Mouse (Mus musculus): ENCODE data around the gene Rrm2.
"Not testable (repeated sequence)": the region's sequence is repeated elsewhere in the genome, so short reads cannot be mapped to it uniquely, and the experiment has no call there.

Rrm2 gene

DNA sequence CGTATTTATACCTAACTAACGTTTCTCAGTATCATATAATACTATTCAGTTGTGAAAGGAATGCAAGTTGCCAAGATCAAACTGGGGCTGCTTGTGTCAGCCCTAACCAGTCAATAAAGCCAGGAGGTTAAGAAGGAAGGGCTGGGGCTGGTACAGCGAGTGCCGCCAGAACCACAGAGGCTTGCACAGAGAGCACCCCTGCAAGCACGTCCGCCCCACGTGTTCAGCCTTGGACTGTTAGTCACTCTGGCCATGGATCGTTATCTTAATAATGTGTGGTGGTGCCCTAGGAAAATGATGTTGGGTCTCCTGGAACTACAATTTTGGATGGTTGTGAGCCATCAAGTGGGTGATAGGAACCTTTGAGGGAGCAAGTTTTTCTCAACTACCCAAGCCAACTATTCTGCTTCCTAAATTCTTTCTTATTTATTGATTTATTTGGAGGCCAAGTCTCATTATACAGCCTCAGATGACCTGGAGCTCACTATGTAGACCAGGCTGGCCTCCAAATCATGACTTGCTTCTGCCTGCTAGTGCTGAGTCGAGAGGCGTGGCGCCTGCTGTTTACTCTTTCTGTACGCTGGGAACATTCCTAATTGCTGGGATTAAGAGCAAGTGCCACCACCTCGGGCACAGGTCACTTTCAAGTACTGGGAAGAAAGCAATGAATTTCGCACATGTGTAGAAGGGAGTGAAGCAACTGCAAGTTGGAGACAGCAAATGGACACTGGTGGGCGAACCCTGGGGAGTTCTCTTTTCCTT, 2.4 kb upstream of the Rrm2 start:
- DNase-seq, result peak in 1 of 2 experiments; percentile 78

DNA sequence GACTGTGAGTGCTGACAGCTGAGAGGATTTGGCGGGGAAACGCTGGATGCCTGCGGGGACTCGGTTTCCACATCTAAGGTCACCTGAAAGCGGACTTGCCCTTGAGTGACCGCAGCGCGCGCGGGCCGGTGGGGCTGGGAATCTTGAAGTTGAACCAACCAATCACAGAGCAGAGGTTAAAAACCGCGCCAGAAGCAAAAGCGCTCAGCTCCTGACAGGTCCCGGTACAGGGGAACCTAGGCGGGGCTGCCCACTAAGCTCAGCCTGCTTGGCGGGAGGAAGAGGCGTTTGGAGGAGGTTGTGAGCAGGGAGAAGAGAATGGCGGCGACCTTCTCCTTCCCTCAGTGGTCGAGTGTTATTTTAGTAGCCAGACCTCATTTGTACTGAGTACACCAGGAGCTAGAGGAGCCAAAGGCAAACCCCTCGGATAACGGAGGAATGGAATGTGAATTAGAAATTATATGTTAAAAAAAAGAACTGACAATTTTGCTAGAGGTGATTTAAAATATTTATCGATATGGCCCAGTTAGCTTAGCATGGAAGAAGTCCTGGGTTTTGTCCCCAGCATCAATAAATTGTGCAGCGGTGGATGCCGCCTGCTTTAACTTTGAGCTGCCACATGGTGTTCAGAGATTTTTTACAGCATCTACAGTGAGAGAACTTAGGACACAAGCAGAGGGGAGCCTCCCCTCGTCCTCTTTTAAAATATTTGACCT, 1.1 kb upstream of the Rrm2 start:
- peak; percentile 64 to 87 for DNase-seq

DNA sequence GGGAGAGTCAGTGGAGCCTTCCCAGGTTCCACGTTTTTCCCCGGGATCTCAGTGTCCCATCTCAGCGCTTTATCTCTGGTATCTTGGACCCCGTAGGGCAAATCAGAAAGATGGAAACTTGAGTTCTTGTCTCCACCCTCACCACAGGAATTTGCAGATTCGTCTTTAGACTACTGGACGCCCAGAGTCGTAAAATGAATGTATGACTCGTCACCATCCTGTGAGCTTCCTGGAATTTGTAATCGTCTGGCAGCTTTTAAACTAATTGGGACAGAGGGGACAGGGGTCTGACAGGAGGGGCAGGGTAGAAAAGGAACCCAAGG, 600 bp upstream of the Rrm2 start:
- DNase-seq, result no peak

DNA sequence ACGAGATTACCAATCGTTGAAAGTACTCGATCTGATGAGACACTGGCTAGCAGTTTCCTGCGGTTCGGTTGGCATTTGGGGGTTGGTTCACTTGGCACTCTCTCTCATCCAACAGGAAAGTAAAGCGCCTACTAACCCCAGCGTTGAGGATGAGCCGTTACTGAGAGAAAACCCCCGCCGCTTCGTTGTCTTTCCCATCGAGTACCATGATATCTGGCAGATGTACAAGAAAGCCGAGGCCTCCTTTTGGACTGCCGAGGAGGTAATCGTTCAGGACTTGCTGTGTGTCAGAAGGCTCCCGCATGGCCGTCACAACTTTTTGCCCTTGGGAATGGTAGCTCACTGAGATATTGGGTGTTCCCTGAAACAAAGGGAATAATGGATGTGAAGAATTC, 780 bp downstream of the Rrm2 start:
- no peak for DNase-seq

DNA sequence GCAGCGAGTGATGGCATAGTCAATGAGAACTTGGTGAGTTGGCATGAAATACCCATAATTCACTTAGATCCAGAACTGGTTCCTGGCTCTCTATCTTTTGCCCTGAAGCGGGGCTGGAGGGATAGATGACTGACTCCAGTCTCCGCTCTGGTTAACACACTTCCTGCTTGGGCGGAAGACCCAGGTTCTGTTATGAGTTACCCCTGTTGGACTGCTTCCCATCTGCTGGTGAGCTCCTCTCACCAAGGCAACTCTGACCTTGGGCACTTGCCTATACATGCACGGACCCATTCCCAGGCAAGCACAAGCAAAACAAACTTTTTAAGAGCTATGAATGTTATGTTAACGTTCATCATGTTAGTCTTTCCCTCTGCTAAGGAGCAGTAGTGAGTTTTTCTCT, 1.4 kb downstream of the Rrm2 start:
- peak in 1 of 2 experiments; percentile 52 for DNase-seq

DNA sequence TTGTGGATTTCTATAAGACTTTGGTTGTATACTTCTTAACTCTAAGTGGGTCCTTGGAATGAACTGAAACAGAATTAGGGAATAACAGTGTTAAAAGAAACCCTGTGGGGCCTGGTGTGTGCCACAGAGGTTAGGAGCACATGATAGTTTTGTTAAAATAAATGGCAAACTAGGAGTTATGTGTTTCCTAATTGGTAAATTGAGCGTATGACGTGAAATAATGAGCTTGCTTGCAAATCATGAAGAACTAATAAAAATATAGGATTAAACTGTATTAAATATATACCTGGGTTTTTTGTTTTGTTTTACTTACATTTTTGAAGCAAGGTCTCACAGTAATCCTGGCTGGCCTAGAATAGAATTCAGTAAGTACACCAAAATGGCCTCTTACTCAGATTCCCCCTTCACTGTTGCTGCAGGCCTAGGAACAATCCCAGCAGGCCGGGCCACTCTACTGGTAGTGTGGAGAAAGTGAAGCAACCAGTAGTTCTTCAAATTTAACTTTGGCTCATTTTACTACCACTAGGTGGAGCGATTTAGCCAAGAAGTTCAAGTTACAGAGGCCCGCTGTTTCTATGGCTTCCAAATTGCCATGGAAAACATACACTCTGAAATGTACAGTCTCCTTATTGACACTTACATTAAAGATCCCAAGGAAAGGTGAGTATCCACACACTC, 1.9 kb downstream of the Rrm2 start:
- DNase-seq, result peak; percentile 58 to 68

DNA sequence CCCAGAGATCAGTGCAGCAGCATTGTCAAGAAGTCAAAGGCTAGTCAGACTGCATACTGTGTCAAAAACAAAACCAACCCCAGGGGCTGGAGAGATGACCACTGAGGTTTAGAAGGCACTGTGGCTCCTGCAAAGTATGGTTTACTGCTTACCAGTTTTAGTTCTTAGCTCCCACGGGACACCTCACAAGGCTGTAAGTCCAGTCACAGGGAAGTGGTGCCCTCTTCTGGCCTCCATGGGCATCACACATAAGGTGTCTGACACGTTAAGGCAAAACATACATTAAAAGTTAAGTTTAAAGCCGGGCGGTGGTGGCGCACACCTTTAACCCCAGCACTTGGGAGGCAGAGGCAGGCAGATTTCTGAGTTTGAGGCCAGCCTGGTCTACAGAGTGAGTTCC, 2.6 kb downstream of the Rrm2 start:
- DNase-seq, result no peak

DNA sequence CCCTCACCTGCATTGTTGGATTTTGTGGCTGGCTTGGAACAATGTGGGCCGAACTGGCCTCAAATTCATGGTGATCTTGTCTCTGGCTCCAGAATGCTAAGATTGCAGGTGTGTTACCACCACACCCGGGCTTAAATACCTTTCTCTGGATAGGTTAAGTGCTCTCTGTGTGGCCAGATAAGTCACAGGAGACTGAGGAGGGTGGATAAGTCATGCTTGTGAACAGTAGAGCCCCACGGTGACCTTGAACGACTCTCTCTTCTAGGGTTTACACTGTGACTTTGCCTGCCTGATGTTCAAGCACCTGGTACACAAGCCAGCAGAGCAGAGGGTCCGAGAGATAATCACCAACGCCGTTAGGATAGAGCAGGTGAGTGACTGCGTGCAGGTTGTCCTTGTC, 4.4 kb downstream of the Rrm2 start:
- DNase-seq, result no peak

DNA sequence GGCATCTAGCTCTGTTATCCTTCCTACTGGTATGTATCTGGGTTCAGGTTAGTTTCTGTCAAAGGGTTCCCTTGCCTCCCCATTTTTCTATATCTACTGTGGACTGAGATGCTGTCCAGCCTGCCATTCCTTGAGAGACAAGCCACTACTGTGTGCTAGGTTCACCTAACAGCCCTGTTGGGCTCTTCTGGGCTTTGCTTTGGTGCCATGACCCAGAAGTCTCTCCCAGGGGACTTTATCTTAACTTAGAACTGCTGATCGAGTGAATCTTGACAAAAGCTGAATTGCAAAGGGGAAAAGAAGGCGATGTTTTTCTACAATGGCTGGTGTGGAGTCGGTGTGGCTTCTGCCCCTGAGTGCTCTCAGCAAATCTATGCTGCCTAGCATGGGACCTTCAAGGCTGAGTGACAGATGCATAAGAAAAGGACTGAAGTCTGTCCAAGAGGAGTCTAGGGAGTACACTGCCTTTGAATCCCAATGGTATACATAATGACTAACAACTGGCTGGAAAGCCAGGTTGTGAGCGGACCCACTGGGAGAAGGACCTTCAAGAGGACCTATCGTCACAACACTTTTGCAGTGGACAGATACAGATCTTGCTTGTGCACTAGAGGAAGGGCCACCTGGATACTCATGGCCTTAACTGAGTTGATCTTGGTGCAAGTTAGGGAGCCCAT, 6.7 kb downstream of the Rrm2 start:
- no peak for DNase-seq

DNA sequence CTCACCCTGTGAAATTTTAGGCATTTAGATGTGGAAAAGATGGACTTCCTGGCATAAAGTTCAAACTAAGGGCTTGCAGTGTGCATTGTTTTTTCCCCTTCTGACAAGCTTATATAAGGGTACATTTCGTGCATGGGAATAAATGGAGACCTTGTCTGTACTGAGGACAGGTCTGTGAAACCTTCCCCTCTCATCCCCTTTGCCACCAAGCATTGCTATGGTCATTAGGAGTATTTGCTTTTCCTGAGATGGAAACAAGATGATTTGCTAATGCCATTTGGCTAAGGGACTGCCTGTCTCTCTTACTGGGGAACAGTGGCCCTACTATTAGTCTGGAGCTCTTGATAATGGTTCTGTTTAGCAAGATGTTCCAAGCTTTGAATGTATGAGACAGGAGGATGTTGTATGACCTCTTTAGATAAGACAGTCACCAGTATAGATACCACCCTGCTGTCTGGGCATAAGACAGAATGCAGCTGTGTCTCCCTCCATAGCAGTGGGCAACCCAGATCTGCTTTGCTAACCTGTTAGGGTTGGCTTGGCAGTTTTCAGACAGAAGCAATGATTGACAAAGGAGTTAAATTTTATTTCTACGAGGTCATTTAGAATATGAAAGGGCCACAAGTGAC, 7.3 kb downstream of the Rrm2 start:
- no peak for DNase-seq

DNA sequence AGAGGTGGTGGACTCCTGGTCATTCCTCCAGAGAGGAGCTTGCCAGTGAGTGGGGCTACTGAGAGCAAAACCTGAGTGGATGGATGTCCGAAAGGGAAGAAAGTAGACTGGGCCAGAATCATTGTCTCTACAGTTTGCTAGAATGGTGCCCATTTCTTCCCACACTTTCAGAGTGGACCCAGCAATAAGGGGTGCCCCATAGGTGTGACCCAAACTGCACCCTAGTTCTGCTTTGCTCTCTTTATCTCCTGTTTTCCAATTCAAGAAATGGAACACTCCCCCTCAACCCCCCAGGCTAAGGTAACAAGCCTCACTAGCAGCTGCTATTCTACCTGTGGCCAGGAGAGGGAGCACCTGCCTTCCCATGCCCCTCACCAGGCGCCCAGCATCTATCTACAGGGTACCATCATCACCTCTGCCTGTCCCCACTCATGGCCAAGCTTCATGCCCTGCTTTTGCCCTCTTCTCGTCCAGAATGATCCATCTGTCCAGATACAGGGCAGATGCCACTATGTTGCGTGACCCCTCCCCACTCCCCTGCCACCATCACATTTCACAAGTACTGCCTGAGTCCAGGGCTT, 8.8 kb downstream of the Rrm2 start:
- DNase-seq, result peak; percentile 45 to 53

DNA sequence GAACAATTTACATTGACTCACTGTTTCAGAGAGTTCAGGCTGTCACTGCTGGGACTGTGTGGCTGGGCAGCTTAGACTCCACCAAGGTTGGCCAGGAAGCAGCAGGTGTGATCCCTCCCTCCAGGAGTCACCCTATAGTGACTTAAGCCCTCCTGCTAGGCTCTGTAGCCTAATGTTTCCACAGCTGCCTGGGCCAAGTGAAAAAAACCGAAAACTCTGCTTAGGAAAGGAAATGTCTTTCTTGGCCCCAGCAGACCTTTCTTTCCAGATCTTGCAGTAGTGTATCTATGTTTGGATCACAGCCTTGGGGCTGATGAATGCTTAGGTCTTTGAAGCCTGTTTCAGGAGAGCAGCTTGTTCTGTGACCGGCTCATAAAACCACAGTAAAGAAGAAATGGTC, 15.4 kb downstream of the Rrm2 start:
- DNase-seq, result no peak

DNA sequence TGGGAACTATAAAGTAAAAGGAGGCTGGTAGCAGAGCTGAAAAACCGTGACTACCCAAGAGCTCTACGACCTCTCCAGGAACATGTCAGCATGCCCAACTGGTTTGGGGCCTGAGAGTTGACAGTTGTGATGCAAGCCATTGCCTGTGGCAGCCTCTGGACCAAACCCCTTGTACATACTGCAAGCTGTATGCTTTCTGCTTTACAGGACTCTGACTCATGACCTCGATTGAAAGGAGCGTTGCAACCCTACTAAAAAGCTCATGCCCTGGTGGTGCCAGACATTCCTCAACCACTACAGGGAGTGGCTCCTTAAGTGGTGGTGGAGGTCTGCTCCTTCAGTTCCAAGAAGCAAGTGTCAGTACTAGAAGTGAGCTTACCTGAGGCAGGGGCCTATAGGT, 15.8 kb downstream of the Rrm2 start:
- DNase-seq, result no peak

DNA sequence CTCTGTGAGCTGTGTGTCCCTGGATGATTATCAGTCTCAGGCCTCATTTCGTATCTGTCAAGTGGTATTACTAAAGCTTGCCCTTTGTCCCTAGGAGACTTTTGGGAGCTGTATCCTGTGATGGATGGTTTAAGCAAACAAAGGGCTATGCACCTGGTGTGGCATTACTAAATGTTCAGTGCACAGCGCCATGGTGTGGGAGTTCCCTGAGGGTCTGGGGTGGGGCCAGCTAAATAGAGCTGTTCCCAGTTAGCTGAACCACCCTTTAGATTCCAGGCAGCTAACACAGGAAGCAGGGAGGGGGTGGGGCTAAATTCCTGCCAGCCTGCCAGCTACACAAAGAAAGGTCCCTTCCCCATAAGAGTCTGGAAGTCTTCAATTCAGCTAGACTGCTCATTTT, 16.3 kb downstream of the Rrm2 start:
- peak; percentile 24 to 44 for DNase-seq

DNA sequence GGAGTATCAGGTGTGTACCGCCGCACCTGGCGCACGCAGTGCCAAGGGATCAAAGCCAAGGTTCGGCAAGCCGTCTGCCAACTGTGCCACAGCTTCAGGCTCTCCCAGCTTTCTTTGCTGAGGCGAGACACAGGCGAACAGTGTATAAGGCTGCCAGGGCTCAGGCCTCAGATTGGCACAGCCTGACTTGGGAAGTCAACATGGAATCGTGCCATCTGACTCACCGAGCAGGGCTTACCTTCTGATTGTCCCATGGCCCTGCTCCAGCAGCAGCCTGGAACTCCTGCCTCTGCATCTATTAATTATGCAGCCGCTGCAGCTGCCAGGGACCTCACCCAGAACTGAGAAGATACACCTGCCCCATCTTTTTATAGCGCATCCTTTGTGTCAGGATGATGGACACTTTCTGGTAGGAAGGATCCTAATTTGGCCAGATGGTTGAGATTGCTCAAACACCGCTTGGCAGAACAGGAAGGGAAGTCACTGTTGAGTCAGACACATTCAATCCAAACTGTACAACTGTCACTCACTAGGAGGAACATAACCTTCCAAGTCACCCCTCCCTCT, 26.9 kb downstream of the Rrm2 start:
- DNase-seq, result peak; percentile 29 to 49

DNA sequence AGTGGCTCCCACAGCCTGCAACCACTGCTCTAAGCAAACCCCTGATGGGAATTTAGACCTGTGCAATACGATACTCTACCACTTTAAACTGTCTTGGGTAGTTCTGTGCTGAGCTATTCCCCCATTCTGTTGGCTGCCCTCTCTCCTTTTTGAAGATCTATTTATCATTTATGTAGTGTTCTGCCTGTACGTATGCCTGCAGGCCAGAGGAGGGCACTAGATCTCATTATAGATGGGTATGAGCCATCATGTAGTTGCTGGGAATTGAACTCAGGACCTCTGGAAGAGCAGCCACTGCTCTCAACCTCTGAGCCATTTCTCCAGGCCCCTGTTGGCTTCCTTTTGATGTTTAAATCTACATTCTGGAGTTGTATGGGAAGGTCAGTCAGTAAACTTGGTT, 28.9 kb downstream of the Rrm2 start:
- DNase-seq, result no peak

DNA sequence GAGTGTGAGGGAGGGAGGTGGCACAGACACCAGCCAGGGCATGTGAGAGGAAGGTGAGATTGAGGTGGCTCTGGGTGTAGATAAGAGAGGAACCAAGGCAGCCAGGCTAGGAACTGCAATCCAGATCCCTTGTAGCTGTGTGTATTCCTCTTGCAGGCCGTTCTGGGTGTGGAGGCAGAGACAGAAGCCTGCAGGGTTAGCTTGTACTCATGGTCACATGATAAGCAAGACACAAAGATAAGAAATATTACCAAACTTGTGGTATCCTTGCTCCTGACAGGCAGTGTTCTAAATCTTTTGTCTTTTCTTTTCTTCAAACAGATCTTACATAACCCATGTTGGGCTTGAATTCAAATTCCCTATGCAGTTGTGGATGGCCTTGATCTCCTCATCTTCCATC, 31.9 kb downstream of the Rrm2 start:
- DNase-seq, result no peak

DNA sequence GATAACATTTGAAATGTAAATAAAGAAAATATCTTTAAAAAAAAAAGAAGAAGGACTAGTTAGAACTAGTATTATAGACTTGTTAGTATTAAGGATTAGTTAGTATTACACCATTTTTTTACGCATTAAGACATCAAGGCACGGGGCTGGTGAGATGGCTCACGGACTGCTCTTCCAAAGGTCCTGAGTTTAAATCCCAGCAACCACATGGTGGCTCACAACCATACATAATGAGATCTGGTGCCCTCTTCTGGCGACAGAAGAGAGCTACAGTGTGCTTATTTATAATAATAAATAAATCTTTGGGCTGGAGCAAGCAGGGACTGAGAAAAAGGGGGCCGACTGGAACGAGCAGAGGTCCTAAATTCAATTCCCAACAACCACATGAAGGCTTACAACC, 33.5 kb downstream of the Rrm2 start:
- DNase-seq, result not testable (repeated sequence)

DNA sequence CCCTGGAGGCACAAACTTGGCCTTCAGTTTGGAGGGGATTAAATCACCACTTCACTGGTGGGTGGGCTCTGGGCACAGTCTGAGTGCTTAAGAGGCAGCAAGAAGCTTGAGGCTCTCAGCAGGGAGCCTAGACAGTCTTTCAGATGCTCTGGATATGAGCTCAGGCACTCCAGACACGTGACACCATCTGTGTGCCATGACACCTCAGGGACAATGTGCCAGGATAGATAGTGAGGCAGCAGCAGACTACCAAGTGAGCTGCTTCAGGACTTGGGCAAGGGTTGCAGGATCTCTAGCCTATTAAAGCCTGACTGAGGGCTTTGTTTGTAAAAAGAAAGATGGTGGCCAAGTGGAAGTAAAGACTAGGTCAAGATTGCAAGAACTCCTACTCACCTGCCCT, 36.3 kb downstream of the Rrm2 start:
- no peak for DNase-seq

DNA sequence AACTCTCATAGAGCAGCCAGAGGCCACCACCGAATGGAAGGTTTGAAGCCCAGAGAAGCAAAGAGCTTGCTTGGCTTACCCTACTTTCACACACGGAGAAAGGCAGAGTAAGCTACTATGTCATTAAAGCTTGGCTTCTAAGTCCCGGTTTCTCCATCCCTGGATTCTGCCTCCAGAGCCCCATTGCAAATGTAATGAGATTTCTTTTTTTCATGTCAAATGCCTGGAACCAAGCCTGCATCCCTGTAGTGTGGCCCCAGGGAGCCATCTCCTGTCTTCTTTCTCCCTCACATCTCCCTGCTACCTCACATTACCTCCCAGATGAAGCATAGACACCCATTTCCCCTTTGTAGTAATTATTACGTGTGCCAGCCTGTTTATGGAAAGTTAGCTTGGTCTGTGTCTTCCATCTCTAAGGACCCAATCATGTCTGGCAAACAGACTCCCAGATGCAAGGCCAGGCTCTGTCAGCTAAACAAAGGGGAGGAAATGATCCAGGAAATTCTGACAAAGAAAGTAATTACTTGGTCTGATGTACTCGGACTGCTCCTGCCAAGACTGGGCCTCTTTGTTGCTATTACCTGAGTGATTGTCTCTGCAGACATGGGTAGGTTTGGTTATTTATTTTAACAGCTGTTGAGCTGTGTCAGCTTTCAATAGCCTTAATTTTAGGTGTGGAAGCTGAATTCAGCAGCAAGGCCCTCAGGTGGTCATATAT, 38.7 kb downstream of the Rrm2 start:
- DNase-seq, result no peak

DNA sequence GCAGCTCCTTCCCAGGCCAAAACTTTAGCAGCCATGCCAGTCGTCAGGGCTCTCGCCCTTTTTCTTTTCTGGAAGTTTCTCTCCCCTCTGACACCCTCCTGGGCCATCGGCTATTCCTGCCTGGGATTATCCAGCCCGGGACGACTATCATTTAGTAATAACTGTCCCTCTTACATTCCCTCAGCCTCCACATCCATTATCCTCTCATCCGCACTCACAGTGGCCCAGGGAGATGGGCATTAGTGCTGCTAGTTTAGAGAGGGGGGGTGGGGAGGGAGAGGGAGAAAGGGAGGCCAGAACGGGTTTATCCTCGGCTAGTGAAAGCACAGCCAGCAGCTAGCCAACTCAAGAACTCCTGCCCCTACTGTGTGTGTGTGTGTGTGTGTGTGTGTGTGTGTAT, 39.3 kb downstream of the Rrm2 start:
- DNase-seq, result no peak

DNA sequence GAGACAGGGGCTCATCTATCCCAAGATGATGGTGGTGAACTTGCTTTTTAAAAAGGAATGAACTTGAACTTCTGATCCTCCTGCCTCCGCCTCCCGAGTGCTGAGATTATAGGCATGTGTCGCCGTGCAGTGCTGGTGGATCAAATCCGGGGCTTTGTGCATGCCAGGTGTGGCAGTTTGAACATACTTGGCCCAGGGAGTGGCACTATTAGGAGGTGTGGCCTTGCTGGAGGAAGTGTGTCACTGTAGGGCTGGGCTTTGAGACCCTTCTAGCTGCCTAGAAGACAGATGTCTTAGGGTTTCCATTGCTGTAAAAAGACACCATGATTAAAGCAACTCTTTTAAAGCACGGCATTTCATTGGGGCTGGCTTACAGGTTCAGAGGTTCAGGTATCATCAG, 42.5 kb downstream of the Rrm2 start:
- DNase-seq, result no peak

Measured in kidney, postnatal 25 days (tissue).